18 mouse cellular contexts compared by ENCODE assay signal in genomic region chr14:16528631-16529030, GRCm38 (mm10).
"Had no signal": no experiment of that assay in that cellular context is flagged by ENCODE, and none has a peak within 500 bp of the region (broad histone marks: within the 10 kb centered on the region; RNA-seq: fewer than 3 reads in every experiment).

No protein-coding gene starts in this region.

- DNase-seq: liver, postnatal 0 days; lung, adult 2 months; lung, postnatal 14 days; lung, postnatal 36 days; right cerebral cortex, postnatal 14 days; thymus, adult 2 months; thymus, postnatal 25 days; thymus, postnatal 4 days had no signal

- H3K27me3 ChIP-seq: lung, embryonic 15.5 days; megakaryocyte, embryonic 14.5 days; midbrain, embryonic 13.5 days; neural tube, embryonic 12.5 days; stomach, embryonic 15.5 days had no signal

- H3K36me3 ChIP-seq: lung, embryonic 15.5 days; midbrain, embryonic 13.5 days had no signal

- H3K4me1 ChIP-seq: lung, embryonic 15.5 days; midbrain, embryonic 13.5 days; neural tube, embryonic 12.5 days; stomach, embryonic 15.5 days had no signal

- H3K27ac ChIP-seq: lung, embryonic 15.5 days; macrophage; midbrain, embryonic 13.5 days; neural tube, embryonic 12.5 days; stomach, embryonic 15.5 days; stomach, postnatal 0 days had no signal

- ATAC-seq: liver, postnatal 0 days; lung, postnatal 0 days; midbrain, embryonic 13.5 days; midbrain, embryonic 16.5 days had no signal

- H3K4me3 ChIP-seq: lung, embryonic 15.5 days; megakaryocyte, embryonic 14.5 days; midbrain, embryonic 13.5 days; neural tube, embryonic 12.5 days; stomach, embryonic 15.5 days had no signal

- H3K4me2 ChIP-seq: lung, embryonic 15.5 days; midbrain, embryonic 11.5 days; midbrain, embryonic 13.5 days; neural tube, embryonic 12.5 days; stomach, embryonic 15.5 days had no signal

- H3K9ac ChIP-seq: liver, postnatal 0 days; lung, embryonic 15.5 days; midbrain, embryonic 13.5 days; neural tube, embryonic 12.5 days; stomach, embryonic 15.5 days had no signal

- H3K9me3 ChIP-seq: lung, embryonic 15.5 days; midbrain, embryonic 13.5 days; neural tube, embryonic 12.5 days; stomach, embryonic 15.5 days had no signal
